Mouse (Mus musculus) brown adipose tissue, adult 24 weeks (tissue): ENCODE results near the gene Olfr1113. TPM values are rescaled to one million over a fixed set of nuclear protein-coding genes. Genes with fewer than 3 reads are reported as not detected.
"Not testable (repeated sequence)": the region's sequence is repeated elsewhere in the genome, so short reads cannot be mapped to it uniquely, and the experiment has no call there.

Experiments
- H3K27ac ChIP-seq: fragments of 200-500 bp; replicated peaks from 2 replicates; pipeline ENCODE4 v1.5.1; 2012; ENCODE audit warnings: low read depth, mild to moderate bottlenecking, low read length
- H3K4me1 ChIP-seq: fragments of 200-500 bp; 2 replicates; pipeline ENCODE4 v1.6.1; 2012; ENCODE audit warnings: low read length, mixed read lengths; ENCODE audit not compliant: control insufficient read depth, insufficient read depth, insufficient read length
- H3K4me3 ChIP-seq: fragments of 200-500 bp; 2 replicates; pipeline ENCODE4 v1.5.1; 2012; ENCODE audit warnings: low read depth, mild to moderate bottlenecking, low read length, moderate library complexity; ENCODE audit not compliant: insufficient read depth
- polyA plus RNA-seq: library from polyadenylated mRNA; stranded (reverse); fragments of >200 nt; gene quantifications from 2 replicates; pipeline ENCODE4 v1.2.4, GENCODE M21; 2012; ENCODE audit not compliant: missing spikeins, insufficient read depth, insufficient read length

The Olfr1113 gene
- polyA plus RNA-seq = not detected in 2 replicates

- Histone ChIP-seq H3K4me3 (no peak within 1 kb of the TSS), H3K4me1 (no peaks in the 10 kb centered on the region), H3K27ac (no peak within 1 kb of the TSS)
These were observed at the start of gene Olfr1113 for GRCm38 (mm10) chr2:87208670-87209069. Olfr1113 (plus strand) TSS chr2:87208970.

- H3K4me1 ChIP-seq, H3K4me3 ChIP-seq, H3K27ac ChIP-seq: not testable (repeated sequence)
These were observed 41.0 kb upstream of the Olfr1113 start for GRCm38 (mm10) chr2:87167731-87168130.

- H3K4me3 ChIP-seq = no peak within 1 kb of the TSS
- no peak within 1 kb of the TSS for H3K27ac ChIP-seq
- no peaks in the 10 kb centered on the region for H3K4me1 ChIP-seq
These were observed 21.3 kb upstream of the Olfr1113 start, which contains the start of gene Olfr1112 for GRCm38 (mm10) chr2:87187498-87187897. Olfr1112 (plus strand) TSS chr2:87187798.

- Histone ChIP-seq H3K27ac (no peak within 1 kb of the TSS), H3K4me3 (no peak within 1 kb of the TSS), H3K4me1 (no peaks in the 10 kb centered on the region)
These were observed 38.9 kb downstream of the Olfr1113 start, which contains the start of gene Olfr1115 for GRCm38 (mm10) chr2:87247713-87248112. Olfr1115 (plus strand) TSS chr2:87248013.

Other genes starting within 250 kb of the Olfr1113 start
- not detected in 2 replicates for gene Olfr1099, start 248.3 kb upstream of the Olfr1113 start, polyA plus RNA-seq
- not detected in 2 replicates for gene Olfr1100, start 229.0 kb upstream of the Olfr1113 start, polyA plus RNA-seq
- gene Olfr1101, start 217.7 kb upstream of the Olfr1113 start, polyA plus RNA-seq = not detected in 2 replicates
- gene Olfr1102, start 210.6 kb upstream of the Olfr1113 start, polyA plus RNA-seq = not detected in 2 replicates
- gene Olfr1104, start 181.9 kb upstream of the Olfr1113 start, polyA plus RNA-seq = not detected in 2 replicates
- gene Olfr1105, start 172.4 kb upstream of the Olfr1113 start, polyA plus RNA-seq = not detected in 2 replicates
- not detected in 2 replicates for gene Olfr1106, start 156.7 kb upstream of the Olfr1113 start, polyA plus RNA-seq
- not detected in 2 replicates for gene Olfr1107, start 133.2 kb upstream of the Olfr1113 start, polyA plus RNA-seq
- not detected in 2 replicates for gene Olfr1109, start 113.0 kb upstream of the Olfr1113 start, polyA plus RNA-seq
- gene Olfr259, start 94.4 kb upstream of the Olfr1113 start, polyA plus RNA-seq = not detected in 2 replicates
- gene Olfr1110, start 68.7 kb upstream of the Olfr1113 start, polyA plus RNA-seq = not detected in 2 replicates
- not detected in 2 replicates for gene Olfr1111, start 56.3 kb upstream of the Olfr1113 start, polyA plus RNA-seq
- gene Olfr1112, start 21.2 kb upstream of the Olfr1113 start, polyA plus RNA-seq = not detected in 2 replicates
- gene Olfr1115, start 39.0 kb downstream of the Olfr1113 start, polyA plus RNA-seq = not detected in 2 replicates
- gene Olfr1116, start 58.6 kb downstream of the Olfr1113 start, polyA plus RNA-seq = not detected in 2 replicates
- not detected in 2 replicates for gene Olfr1118, start 98.6 kb downstream of the Olfr1113 start, polyA plus RNA-seq
- gene Olfr1120, start 145.8 kb downstream of the Olfr1113 start, polyA plus RNA-seq = not detected in 2 replicates
- not detected in 2 replicates for gene Olfr1121, start 160.9 kb downstream of the Olfr1113 start, polyA plus RNA-seq
- not detected in 2 replicates for gene Olfr1122, start 176.9 kb downstream of the Olfr1113 start, polyA plus RNA-seq
- gene Olfr1123, start 207.7 kb downstream of the Olfr1113 start, polyA plus RNA-seq = not detected in 2 replicates
- not detected in 2 replicates for gene Olfr1124, start 221.3 kb downstream of the Olfr1113 start, polyA plus RNA-seq
- not detected in 2 replicates for gene Olfr1126, start 245.0 kb downstream of the Olfr1113 start, polyA plus RNA-seq